Mouse (Mus musculus): ENCODE measurements around the gene Rhbdf1.

The Rhbdf1 gene

GRCm38 (mm10) chr11:32238093-32238860 is 16.2 kb upstream of the Rhbdf1 start:
- DNase-seq: peak; percentile 86

- no peak for DNase-seq
These were observed 15.3 kb upstream of the Rhbdf1 start for GRCm38 (mm10) chr11:32237411-32237795.

GRCm38 (mm10) chr11:32236712-32237410 is 14.8 kb upstream of the Rhbdf1 start:
- peak; percentile 66 for DNase-seq

GRCm38 (mm10) chr11:32236132-32236531 is 14.0 kb upstream of the Rhbdf1 start:
- DNase-seq: no peak

- DNase-seq: peak; percentile 91
These were observed 13.5 kb upstream of the Rhbdf1 start for GRCm38 (mm10) chr11:32235646-32236045.

GRCm38 (mm10) chr11:32234816-32235485 is 12.9 kb upstream of the Rhbdf1 start:
- DNase-seq: peak; percentile 57

- no peak for DNase-seq
These were observed 11.8 kb upstream of the Rhbdf1 start for GRCm38 (mm10) chr11:32233895-32234294.

GRCm38 (mm10) chr11:32232848-32233247 is 10.7 kb upstream of the Rhbdf1 start:
- DNase-seq: no peak

GRCm38 (mm10) chr11:32231125-32231524 is 9.0 kb upstream of the Rhbdf1 start:
- no peak for DNase-seq

- DNase-seq: no peak
These were observed 8.1 kb upstream of the Rhbdf1 start for GRCm38 (mm10) chr11:32230220-32230619.

GRCm38 (mm10) chr11:32228292-32228845 is 6.3 kb upstream of the Rhbdf1 start:
- DNase-seq: no peak

- DNase-seq: no peak
These were observed 5.5 kb upstream of the Rhbdf1 start for GRCm38 (mm10) chr11:32227555-32227954.

GRCm38 (mm10) chr11:32227041-32227440 is 4.9 kb upstream of the Rhbdf1 start:
- no peak for DNase-seq

GRCm38 (mm10) chr11:32226124-32226871 is 4.2 kb upstream of the Rhbdf1 start, which contains the start of gene Mpg:
TSS of gene Mpg (plus strand) at chr11:32226505.
- peak; percentile 91 for DNase-seq

- DNase-seq: no peak
These were observed 3.4 kb upstream of the Rhbdf1 start for GRCm38 (mm10) chr11:32225222-32226104.

- peak; percentile 85 for DNase-seq
These were observed 2.5 kb upstream of the Rhbdf1 start for GRCm38 (mm10) chr11:32224468-32225139.

GRCm38 (mm10) chr11:32223297-32223967 is 1.3 kb upstream of the Rhbdf1 start:
- DNase-seq: no peak

- peak; percentile 68 for DNase-seq
These were observed 582 bp upstream of the Rhbdf1 start for GRCm38 (mm10) chr11:32222570-32223194.

GRCm38 (mm10) chr11:32221225-32221950 is 712 bp downstream of the Rhbdf1 start:
- DNase-seq: peak; percentile 93

Measured in kidney, adult 9 months (tissue).